Comparison of ENCODE assay signal across 8 mouse cellular contexts in the genomic region with DNA sequence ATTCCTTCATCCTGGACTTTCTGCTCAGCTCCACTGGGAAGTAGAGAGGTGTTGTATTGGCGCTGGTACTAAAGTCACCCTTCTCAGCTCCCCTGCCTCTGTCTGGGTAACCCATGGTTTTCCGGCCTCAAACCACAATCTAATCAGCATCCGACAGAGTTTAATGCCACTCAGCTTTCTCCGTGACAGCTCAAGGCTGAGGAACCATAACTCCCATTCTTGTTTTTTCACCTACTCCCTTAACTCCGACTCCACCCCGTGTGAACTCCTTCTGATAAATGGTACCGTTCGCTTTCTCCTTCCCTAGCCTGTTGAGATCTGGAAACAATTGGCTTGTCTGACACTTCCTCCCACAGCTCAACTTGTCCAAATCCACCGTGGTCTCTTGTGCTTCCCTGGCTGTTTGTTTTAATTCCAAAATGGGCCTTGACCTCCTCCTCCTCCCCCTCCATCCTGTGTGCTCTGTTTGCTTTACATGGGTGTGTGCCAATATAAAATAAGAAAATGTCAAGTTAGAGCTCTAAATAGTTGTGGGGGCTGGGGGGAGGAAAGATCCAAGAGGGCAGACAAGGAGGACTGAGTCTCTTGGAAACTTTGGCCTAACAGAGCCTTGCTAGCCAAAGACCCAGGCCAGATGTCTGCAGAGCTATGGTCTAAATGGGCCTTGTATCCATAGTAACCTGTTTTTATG. TPM values are rescaled to one million over a fixed set of nuclear protein-coding genes. Genes with fewer than 3 reads are reported as not detected.
A peak's percentile ranks its signal among the peaks of the same experiment; 100 is the strongest.
DNase-seq lines count a peak whose midpoint lies in the region; ATAC-seq and TF ChIP-seq lines count a peak whose summit lies in the region.

No protein-coding gene starts in this region.

- no peaks in the 10 kb centered on the region for H3K36me3 ChIP-seq in lung, embryonic 14.5 days (ENCODE audit: insufficient read depth)
- H3K36me3 ChIP-seq in forebrain, embryonic 14.5 days (ENCODE audit: control insufficient read depth, insufficient read depth, low read length): no peaks in the 10 kb centered on the region

- no peak overlapping the region for H3K4me3 ChIP-seq in lung, embryonic 14.5 days (ENCODE audit: low read depth, low read length)
- H3K4me3 ChIP-seq in forebrain, embryonic 14.5 days (ENCODE audit: low read depth, low read length): no peak overlapping the region

- 9% methylated on average over 9 of the region's 9 CpGs for WGBS in lung, embryonic 14.5 days
- 81% methylated on average over 9 of the region's 9 CpGs for WGBS in forebrain, embryonic 14.5 days

- H3K4me1 ChIP-seq in lung, embryonic 14.5 days (ENCODE audit: insufficient read depth): peaks cover 14% of the 10 kb centered on the region
- H3K4me1 ChIP-seq in forebrain, embryonic 14.5 days (ENCODE audit: control insufficient read depth, insufficient read depth, low read length): no peaks in the 10 kb centered on the region

- H3K9ac ChIP-seq in lung, embryonic 14.5 days: no peak overlapping the region
- H3K9ac ChIP-seq in forebrain, embryonic 14.5 days (ENCODE audit: low read length): no peak overlapping the region

- no peak overlapping the region for H3K4me2 ChIP-seq in lung, embryonic 14.5 days
- no peak overlapping the region for H3K4me2 ChIP-seq in forebrain, embryonic 14.5 days (ENCODE audit: low read length)

- TF ChIP-seq CTCF in lung, embryonic 14.5 days (IDR thresholded peaks at IDR 0.05; ENCODE audit: low read depth): no peak

- ATAC-seq in lung, embryonic 14.5 days (ENCODE audit: insufficient read depth): peak; percentile 89
- ATAC-seq in forebrain, embryonic 14.5 days: no peak

- H3K9me3 ChIP-seq in lung, embryonic 14.5 days (ENCODE audit: low read depth, low read length): no peaks in the 10 kb centered on the region
- no peaks in the 10 kb centered on the region for H3K9me3 ChIP-seq in forebrain, embryonic 14.5 days (replicated peaks; ENCODE audit: control insufficient read depth, low read length)

- no peaks in the 10 kb centered on the region for H3K27me3 ChIP-seq in lung, embryonic 14.5 days (ENCODE audit: insufficient read depth, low read length)
- H3K27me3 ChIP-seq in forebrain, embryonic 14.5 days (replicated peaks; ENCODE audit: control insufficient read depth, insufficient read depth, low read length): no peaks in the 10 kb centered on the region

- H3K27ac ChIP-seq in lung, embryonic 14.5 days (ENCODE audit: low read depth): peak overlapping the region; percentile 76
- H3K27ac ChIP-seq in forebrain, embryonic 14.5 days (ENCODE audit: low read depth, low read length): no peak overlapping the region

- peak; percentile 75 for DNase-seq in lung, embryonic 14.5 days
- DNase-seq in lung, postnatal 25 days (ENCODE audit: low spot score): no peak
- peak; percentile 63 for DNase-seq in c-Kit-positive CD71-positive TER-119-positive erythroid progenitor cells, embryonic 14.5 days (ENCODE audit: low spot score)
- DNase-seq in induced T-regulatory cell, adult 2 months (ENCODE audit: low read depth): peak; percentile 71
- peak; percentile 48 for DNase-seq in mesoderm, embryonic 11.5 days (ENCODE audit: low read depth, low spot score)
- DNase-seq in frontal cortex, postnatal 36 days (ENCODE audit: low spot score in 2 of 2): no peak
- DNase-seq in ovary, postnatal 14 days (ENCODE audit: low spot score): no peak
- DNase-seq in forebrain, embryonic 14.5 days (ENCODE audit: low spot score): no peak

RNA-seq across cellular contexts. Expression of a gene that starts 12.7 kb away (rescaled TPM):
- polyA plus RNA-seq in lung, embryonic 14.5 days (2014; fragmentation: Nextera tagmentation; extraction: Ambion mirVana): 5.8 and 7.7 TPM in 2 replicates
- 141 and 147 TPM in 2 replicates for polyA plus RNA-seq in forebrain, embryonic 14.5 days (2014; fragmentation: Nextera tagmentation; extraction: Ambion mirVana)

Comparison
In these comparisons a context has a peak if more than half of its experiments do, and no peak if none do; other contexts are left out.
1. DNase-seq: peak in lung, embryonic 14.5 days (single experiment), c-Kit-positive CD71-positive TER-119-positive erythroid progenitor cells, embryonic 14.5 days (single experiment), induced T-regulatory cell, adult 2 months (single experiment) and mesoderm, embryonic 11.5 days (single experiment); none in lung, postnatal 25 days (single experiment), frontal cortex, postnatal 36 days (0 of 2), ovary, postnatal 14 days (single experiment) and forebrain, embryonic 14.5 days (single experiment).
2. RNA of a gene that starts 12.7 kb away (polyA plus RNA-seq): 141 to 147 TPM in forebrain, embryonic 14.5 days; 5.8 to 7.7 TPM in lung, embryonic 14.5 days; every median in the first group is over 10 times any median in the second.